Mouse (Mus musculus): Measurements from ENCODE around the gene Slc6a17. TPM values are rescaled to one million over a fixed set of nuclear protein-coding genes. Genes with fewer than 3 reads are reported as not detected.
A peak's percentile ranks its signal among the peaks of the same experiment; 100 is the strongest.

The Slc6a17 gene
- polyA plus RNA-seq, 1 experiment, result not detected

- no peak overlapping the region for H3K4me3 ChIP-seq (ENCODE audit: insufficient read depth, low read depth, low read length)
- H3K4me1 ChIP-seq (ENCODE audit: control insufficient read depth, insufficient read depth, insufficient read length, low read length), result no peaks in the 10 kb centered on the region
- H3K27ac ChIP-seq (replicated peaks; ENCODE audit: low read depth, low read length), result no peak overlapping the region
These were observed 55.7 kb downstream of the Slc6a17 start for GRCm38 (mm10) chr3:107462160-107462559.

- peak overlapping the region; percentile 55 for H3K4me3 ChIP-seq (ENCODE audit: insufficient read depth, low read depth, low read length)
- no peaks in the 10 kb centered on the region for H3K4me1 ChIP-seq (ENCODE audit: control insufficient read depth, insufficient read depth, insufficient read length, low read length)
- no peak overlapping the region for H3K27ac ChIP-seq (replicated peaks; ENCODE audit: low read depth, low read length)
These were observed 57.9 kb downstream of the Slc6a17 start for GRCm38 (mm10) chr3:107459773-107460431.

- no peak within 1 kb of the TSS for H3K27ac ChIP-seq (replicated peaks; ENCODE audit: low read depth, low read length)
- H3K4me3 ChIP-seq (ENCODE audit: insufficient read depth, low read depth, low read length), result peak within 1 kb of the TSS; percentile 55
- H3K4me1 ChIP-seq (ENCODE audit: control insufficient read depth, insufficient read depth, insufficient read length, low read length), result no peaks in the 10 kb centered on the region
These were observed 58.5 kb downstream of the Slc6a17 start, which contains the start of gene Kcnc4 for GRCm38 (mm10) chr3:107459196-107459772. Gene Kcnc4, minus strand, starts transcription at chr3:107459552.

GRCm38 (mm10) chr3:107458528-107459195 is 59.2 kb downstream of the Slc6a17 start:
- Histone ChIP-seq H3K4me1 (ENCODE audit: control insufficient read depth, insufficient read depth, insufficient read length, low read length) (no peaks in the 10 kb centered on the region), H3K4me3 (ENCODE audit: insufficient read depth, low read depth, low read length) (peak overlapping the region; percentile 55), H3K27ac (replicated peaks; ENCODE audit: low read depth, low read length) (no peak overlapping the region)

- no peak overlapping the region for H3K27ac ChIP-seq (replicated peaks; ENCODE audit: low read depth, low read length)
- H3K4me3 ChIP-seq (ENCODE audit: insufficient read depth, low read depth, low read length), result no peak overlapping the region
- H3K4me1 ChIP-seq (ENCODE audit: control insufficient read depth, insufficient read depth, insufficient read length, low read length), result no peaks in the 10 kb centered on the region
These were observed 59.7 kb downstream of the Slc6a17 start for GRCm38 (mm10) chr3:107458104-107458503.

GRCm38 (mm10) chr3:107454280-107454679 is 63.5 kb downstream of the Slc6a17 start:
- Histone ChIP-seq H3K27ac (replicated peaks; ENCODE audit: low read depth, low read length) (no peak overlapping the region), H3K4me1 (ENCODE audit: control insufficient read depth, insufficient read depth, insufficient read length, low read length) (0 out of 2 replicates have a peak, but pooled peaks cover 2% of the 10 kb centered on the region), H3K4me3 (ENCODE audit: insufficient read depth, low read depth, low read length) (no peak overlapping the region)

GRCm38 (mm10) chr3:107446822-107447221 is 71.0 kb downstream of the Slc6a17 start:
- Histone ChIP-seq H3K4me1 (ENCODE audit: control insufficient read depth, insufficient read depth, insufficient read length, low read length) (0 out of 2 replicates have a peak, but pooled peaks cover 2% of the 10 kb centered on the region), H3K27ac (replicated peaks; ENCODE audit: low read depth, low read length) (no peak overlapping the region)

GRCm38 (mm10) chr3:107443866-107444265 is 74.0 kb downstream of the Slc6a17 start:
- Histone ChIP-seq H3K4me3 (ENCODE audit: insufficient read depth, low read depth, low read length) (no peak overlapping the region), H3K27ac (replicated peaks; ENCODE audit: low read depth, low read length) (no peak overlapping the region)

More at GRCm38 (mm10) chr3:107446822-107447221, 71.0 kb downstream of the Slc6a17 start:
- H3K4me3 ChIP-seq (ENCODE audit: insufficient read depth, low read depth, low read length), result no peak overlapping the region

GRCm38 (mm10) chr3:107442191-107442590 is 75.6 kb downstream of the Slc6a17 start:
- H3K27ac ChIP-seq (replicated peaks; ENCODE audit: low read depth, low read length), result no peak overlapping the region

More at GRCm38 (mm10) chr3:107443866-107444265, 74.0 kb downstream of the Slc6a17 start:
- no peaks in the 10 kb centered on the region for H3K4me1 ChIP-seq (ENCODE audit: control insufficient read depth, insufficient read depth, insufficient read length, low read length)

GRCm38 (mm10) chr3:107441306-107441705 is 76.5 kb downstream of the Slc6a17 start:
- Histone ChIP-seq H3K4me1 (ENCODE audit: control insufficient read depth, insufficient read depth, insufficient read length, low read length) (0 out of 2 replicates have a peak, but pooled peaks cover 3% of the 10 kb centered on the region), H3K27ac (replicated peaks; ENCODE audit: low read depth, low read length) (no peak overlapping the region), H3K4me3 (ENCODE audit: insufficient read depth, low read depth, low read length) (no peak overlapping the region)

More at GRCm38 (mm10) chr3:107442191-107442590, 75.6 kb downstream of the Slc6a17 start:
- Histone ChIP-seq H3K4me3 (ENCODE audit: insufficient read depth, low read depth, low read length) (no peak overlapping the region), H3K4me1 (ENCODE audit: control insufficient read depth, insufficient read depth, insufficient read length, low read length) (0 out of 2 replicates have a peak, but pooled peaks cover 3% of the 10 kb centered on the region)

- no peak overlapping the region for H3K27ac ChIP-seq (replicated peaks; ENCODE audit: low read depth, low read length)
- 0 out of 2 replicates have a peak, but pooled peaks cover 3% of the 10 kb centered on the region for H3K4me1 ChIP-seq (ENCODE audit: control insufficient read depth, insufficient read depth, insufficient read length, low read length)
- no peak overlapping the region for H3K4me3 ChIP-seq (ENCODE audit: insufficient read depth, low read depth, low read length)
These were observed 78.5 kb downstream of the Slc6a17 start for GRCm38 (mm10) chr3:107439280-107439679.

- no peak overlapping the region for H3K4me3 ChIP-seq (ENCODE audit: insufficient read depth, low read depth, low read length)
- no peak overlapping the region for H3K27ac ChIP-seq (replicated peaks; ENCODE audit: low read depth, low read length)
- H3K4me1 ChIP-seq (ENCODE audit: control insufficient read depth, insufficient read depth, insufficient read length, low read length), result 0 out of 2 replicates have a peak, but pooled peaks cover 3% of the 10 kb centered on the region
These were observed 80.2 kb downstream of the Slc6a17 start for GRCm38 (mm10) chr3:107437666-107438065.

GRCm38 (mm10) chr3:107436434-107436833 is 81.4 kb downstream of the Slc6a17 start:
- Histone ChIP-seq H3K4me1 (ENCODE audit: control insufficient read depth, insufficient read depth, insufficient read length, low read length) (0 out of 2 replicates have a peak, but pooled peaks cover 3% of the 10 kb centered on the region), H3K27ac (replicated peaks; ENCODE audit: low read depth, low read length) (no peak overlapping the region), H3K4me3 (ENCODE audit: insufficient read depth, low read depth, low read length) (no peak overlapping the region)

- H3K4me3 ChIP-seq (ENCODE audit: insufficient read depth, low read depth, low read length), result no peak overlapping the region
- no peak overlapping the region for H3K27ac ChIP-seq (replicated peaks; ENCODE audit: low read depth, low read length)
- H3K4me1 ChIP-seq (ENCODE audit: control insufficient read depth, insufficient read depth, insufficient read length, low read length), result 0 out of 2 replicates have a peak, but pooled peaks cover 3% of the 10 kb centered on the region
These were observed 84.2 kb downstream of the Slc6a17 start for GRCm38 (mm10) chr3:107433614-107434013.

GRCm38 (mm10) chr3:107431268-107431667 is 86.5 kb downstream of the Slc6a17 start:
- no peak overlapping the region for H3K27ac ChIP-seq (replicated peaks; ENCODE audit: low read depth, low read length)

More at GRCm38 (mm10) chr3:107431268-107431667, 86.5 kb downstream of the Slc6a17 start:
- H3K4me1 ChIP-seq (ENCODE audit: control insufficient read depth, insufficient read depth, insufficient read length, low read length), result no peaks in the 10 kb centered on the region
- H3K4me3 ChIP-seq (ENCODE audit: insufficient read depth, low read depth, low read length), result no peak overlapping the region

Measured in brown adipose tissue, adult 24 weeks (tissue).